Mouse (Mus musculus) kidney, embryonic 15.5 days (tissue): ENCODE results near the gene Phf21b. TPM values are rescaled to one million over a fixed set of nuclear protein-coding genes. Genes with fewer than 3 reads are reported as not detected.
A peak's percentile ranks its signal among the peaks of the same experiment; 100 is the strongest.
"Not testable (repeated sequence)": the region's sequence is repeated elsewhere in the genome, so short reads cannot be mapped to it uniquely, and the experiment has no call there.

Source experiments
- ATAC-seq: fragments of 200-750 bp; cut with Nextera tagmentation; replicated peaks from 2 replicates; pipeline ENCODE4 v1.8.0; 2017; ENCODE audit warnings: moderate TSS enrichment; ENCODE audit not compliant: low FRiP score
- H3K27ac ChIP-seq: fragments of 300-500 bp; sonication (generic); 2 replicates; pipeline ENCODE4 v1.5.1; 2015; ENCODE audit warnings: mild to moderate bottlenecking, inconsistent platforms
- H3K27me3 ChIP-seq: fragments of 300-500 bp; sonication (generic); 2 replicates; pipeline ENCODE4 v1.6.1; 2015; ENCODE audit warnings: inconsistent platforms
- H3K36me3 ChIP-seq: fragments of 300-500 bp; sonication (generic); 2 replicates; pipeline ENCODE4 v1.6.1; 2015; ENCODE audit warnings: inconsistent platforms
- H3K4me1 ChIP-seq: fragments of 300-500 bp; sonication (generic); 2 replicates; pipeline ENCODE4 v1.6.1; 2015; ENCODE audit warnings: inconsistent platforms
- H3K4me2 ChIP-seq: fragments of 300-500 bp; sonication (generic); 2 replicates; pipeline ENCODE4 v1.6.1; 2015; ENCODE audit warnings: moderate library complexity, mild to moderate bottlenecking, inconsistent platforms
- H3K4me3 ChIP-seq: fragments of 300-500 bp; sonication (generic); replicated peaks from 2 replicates; pipeline ENCODE4 v1.5.1; 2015; ENCODE audit warnings: mild to moderate bottlenecking, inconsistent platforms
- H3K9ac ChIP-seq: fragments of 300-500 bp; sonication (generic); 2 replicates; pipeline ENCODE4 v1.6.1; 2015; ENCODE audit warnings: mild to moderate bottlenecking, inconsistent platforms
- H3K9me3 ChIP-seq: fragments of 300-500 bp; sonication (generic); replicated peaks from 2 replicates; pipeline ENCODE4 v1.6.1; 2016; ENCODE audit warnings: inconsistent platforms
- WGBS: fragments of 180-500 bp; shearing (Covaris S2); methylation state at CpG from one replicate; pipeline ENCODE4 v1.1.7; 2015; ENCODE audit warnings: mixed read lengths; 5-methylcytosine and 5-hydroxymethylcytosine counted together
- polyA plus RNA-seq: library from polyadenylated mRNA; unstranded; fragments of >200 nt; fragmentation: Nextera tagmentation; extraction: Ambion mirVana; gene quantifications from 2 replicates; pipeline ENCODE4 v1.2.1, GENCODE M21; 2015

Phf21b gene
- polyA plus RNA-seq: 0.23 and 0.49 TPM in 2 replicates

GRCm38 (mm10) chr15:84856006-84856995 is at the start of gene Phf21b:
TSS of gene Phf21b (minus strand) at chr15:84856049.
- H3K36me3 ChIP-seq: no peaks in the 10 kb centered on the region
- peak within 1 kb of the TSS; percentile 53 for H3K9ac ChIP-seq
- no peaks in the 10 kb centered on the region for H3K9me3 ChIP-seq
- peaks cover 41% of the 10 kb centered on the region for H3K4me1 ChIP-seq
- WGBS: under 1% methylated on average over 55 of the region's 76 CpGs
- peak; percentile 82 for ATAC-seq
- H3K27ac ChIP-seq: peak within 1 kb of the TSS; percentile 95
- H3K27me3 ChIP-seq: peaks cover 16% of the 10 kb centered on the region
- H3K4me3 ChIP-seq: peak within 1 kb of the TSS; percentile 64
- H3K4me2 ChIP-seq: peak within 1 kb of the TSS; percentile 100

DNA sequence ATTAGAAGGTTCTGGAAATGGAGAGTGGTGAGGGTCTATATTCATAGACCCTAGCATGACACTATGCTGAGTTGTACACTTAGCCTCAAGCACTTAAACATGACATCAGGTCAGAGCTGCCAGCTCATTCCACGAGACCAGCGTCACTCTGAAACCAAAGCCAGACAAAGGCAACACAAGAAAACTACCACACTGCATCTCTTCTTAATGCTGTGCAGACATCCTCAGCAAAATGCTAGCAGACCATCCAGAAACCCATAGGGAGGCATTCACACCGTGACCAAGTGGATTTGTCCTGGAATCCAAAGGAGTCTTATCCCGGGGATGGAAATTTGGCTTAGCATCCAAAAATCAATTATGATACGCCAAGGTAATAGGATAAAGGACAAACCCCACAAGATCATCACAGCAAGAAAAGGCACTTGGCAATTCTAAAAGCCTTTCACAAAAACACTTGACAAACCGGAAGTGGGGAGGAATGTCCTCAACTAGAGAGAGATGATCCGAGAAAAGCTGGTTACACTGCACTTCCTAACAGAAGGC is 48.1 kb upstream of the Phf21b start:
- Histone ChIP-seq H3K9ac (no peak overlapping the region), H3K36me3 (no peaks in the 10 kb centered on the region), H3K27ac (no peak overlapping the region), H3K9me3 (no peaks in the 10 kb centered on the region), H3K4me3 (no peak overlapping the region), H3K27me3 (no peaks in the 10 kb centered on the region), H3K4me1 (0 out of 2 replicates have a peak, but pooled peaks cover under 1% of the 10 kb centered on the region), H3K4me2 (no peak overlapping the region)
- 74% methylated on average over 7 of the region's 7 CpGs for WGBS
- no peak for ATAC-seq

DNA sequence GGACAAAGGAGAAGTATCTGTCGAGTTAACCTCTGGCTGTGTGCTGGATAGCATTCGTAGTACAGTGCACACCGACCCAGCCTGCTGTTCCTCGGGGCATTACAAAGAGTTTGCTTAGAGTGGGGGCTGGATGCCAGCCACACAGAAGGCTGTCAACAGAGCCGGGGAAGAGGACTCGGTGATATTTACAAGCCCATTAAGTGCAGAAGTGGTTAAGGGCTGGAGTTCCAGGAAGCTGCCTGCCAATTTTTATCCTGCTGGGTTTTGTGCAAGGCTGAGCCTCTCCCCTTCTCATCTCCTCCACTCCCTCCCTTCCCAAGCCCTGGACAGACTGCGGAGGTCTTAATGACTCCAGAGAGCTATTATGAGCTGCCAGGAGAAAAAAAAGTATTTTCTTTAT is 42.2 kb upstream of the Phf21b start:
- Histone ChIP-seq H3K4me3 (no peak overlapping the region), H3K27me3 (no peaks in the 10 kb centered on the region), H3K4me1 (peaks cover 11% of the 10 kb centered on the region; the same call in 1 of the 2 replicates), H3K4me2 (no peak overlapping the region), H3K9me3 (no peaks in the 10 kb centered on the region), H3K27ac (no peak overlapping the region), H3K36me3 (no peaks in the 10 kb centered on the region), H3K9ac (no peak overlapping the region)
- ATAC-seq: no peak
- WGBS: 21% methylated on average over 7 of the region's 7 CpGs

GRCm38 (mm10) chr15:84896664-84897063 is 40.8 kb upstream of the Phf21b start:
- Histone ChIP-seq H3K27me3 (no peaks in the 10 kb centered on the region), H3K36me3 (no peaks in the 10 kb centered on the region), H3K9ac (no peak overlapping the region), H3K4me3 (no peak overlapping the region), H3K4me1 (peaks cover 11% of the 10 kb centered on the region; the same call in 1 of the 2 replicates), H3K9me3 (no peaks in the 10 kb centered on the region), H3K27ac (no peak overlapping the region), H3K4me2 (no peak overlapping the region)
- 86% methylated on average over 1 of the region's 1 CpGs for WGBS
- no peak for ATAC-seq

DNA sequence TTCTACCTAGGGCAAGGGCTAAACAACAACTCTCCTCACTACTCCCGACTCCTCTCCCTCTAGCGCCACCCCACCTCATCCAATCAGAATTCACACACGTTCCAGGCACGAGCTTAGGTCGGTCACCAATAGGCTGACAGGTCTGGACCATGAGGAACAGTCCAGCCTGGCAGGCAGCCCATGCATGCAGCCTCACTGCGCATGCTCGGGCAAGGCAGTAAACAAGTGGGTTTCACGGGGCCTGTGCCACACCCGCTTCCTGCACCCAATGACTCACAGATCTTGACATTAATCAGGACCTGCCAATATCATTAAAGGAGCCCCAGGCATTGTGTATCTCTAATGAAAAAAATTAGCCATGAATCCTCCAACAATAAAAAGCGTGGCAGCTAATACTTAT is 40.4 kb upstream of the Phf21b start:
- H3K4me2 ChIP-seq, H3K9ac ChIP-seq, H3K9me3 ChIP-seq, H3K27me3 ChIP-seq, H3K36me3 ChIP-seq, H3K27ac ChIP-seq, H3K4me3 ChIP-seq, ATAC-seq: not testable (repeated sequence)
- peaks cover 11% of the 10 kb centered on the region; the same call in 1 of the 2 replicates for H3K4me1 ChIP-seq
- WGBS: 72% methylated on average over 10 of the region's 10 CpGs

- Histone ChIP-seq H3K4me1 (no peaks in the 10 kb centered on the region), H3K27ac (no peak overlapping the region), H3K27me3 (no peaks in the 10 kb centered on the region), H3K4me3 (no peak overlapping the region), H3K4me2 (no peak overlapping the region), H3K36me3 (no peaks in the 10 kb centered on the region), H3K9ac (no peak overlapping the region), H3K9me3 (no peaks in the 10 kb centered on the region)
- WGBS: 5% methylated on average over 3 of the region's 3 CpGs
- ATAC-seq: no peak
Observed at GRCm38 (mm10) chr15:84891658-84892057, 35.8 kb upstream of the Phf21b start.

GRCm38 (mm10) chr15:84891246-84891645 is 35.4 kb upstream of the Phf21b start:
- 56% methylated on average over 3 of the region's 3 CpGs for WGBS
- no peak for ATAC-seq
- H3K4me1 ChIP-seq: no peaks in the 10 kb centered on the region
- no peaks in the 10 kb centered on the region for H3K36me3 ChIP-seq
- H3K4me2 ChIP-seq: no peak overlapping the region
- no peak overlapping the region for H3K9ac ChIP-seq
- no peak overlapping the region for H3K27ac ChIP-seq
- no peaks in the 10 kb centered on the region for H3K9me3 ChIP-seq
- no peaks in the 10 kb centered on the region for H3K27me3 ChIP-seq
- no peak overlapping the region for H3K4me3 ChIP-seq

DNA sequence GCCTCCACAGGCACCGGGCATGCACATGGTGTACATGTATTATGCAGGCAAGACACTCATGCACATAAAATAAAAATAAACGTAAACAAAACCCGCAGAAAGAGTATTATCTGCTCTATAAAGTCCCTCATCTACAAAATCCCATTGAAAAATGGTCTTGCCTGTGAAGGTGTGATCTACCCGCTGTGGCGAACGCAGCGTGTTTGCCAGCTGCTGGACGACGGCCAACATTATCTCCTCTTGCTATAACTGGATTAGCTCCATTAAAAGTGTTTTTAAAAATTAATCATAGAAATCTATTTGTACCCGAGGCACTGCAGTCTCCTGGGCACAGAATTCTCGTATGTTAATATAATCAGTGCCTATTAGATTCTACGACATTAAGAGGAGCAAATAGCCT is 32.2 kb upstream of the Phf21b start:
- no peak overlapping the region for H3K9ac ChIP-seq
- H3K4me2 ChIP-seq: no peak overlapping the region
- 81% methylated on average over 12 of the region's 12 CpGs for WGBS
- no peaks in the 10 kb centered on the region for H3K27me3 ChIP-seq
- no peak for ATAC-seq
- H3K9me3 ChIP-seq: no peaks in the 10 kb centered on the region
- no peak overlapping the region for H3K4me3 ChIP-seq
- H3K36me3 ChIP-seq: no peaks in the 10 kb centered on the region
- H3K27ac ChIP-seq: no peak overlapping the region
- no peaks in the 10 kb centered on the region for H3K4me1 ChIP-seq

GRCm38 (mm10) chr15:84877029-84877815 is 21.4 kb upstream of the Phf21b start:
- H3K4me3 ChIP-seq: no peak overlapping the region
- H3K27ac ChIP-seq: no peak overlapping the region
- H3K4me1 ChIP-seq: no peaks in the 10 kb centered on the region
- no peaks in the 10 kb centered on the region for H3K9me3 ChIP-seq
- H3K36me3 ChIP-seq: no peaks in the 10 kb centered on the region
- no peak overlapping the region for H3K4me2 ChIP-seq
- no peaks in the 10 kb centered on the region for H3K27me3 ChIP-seq
- ATAC-seq: no peak
- WGBS: 74% methylated on average over 12 of the region's 12 CpGs
- no peak overlapping the region for H3K9ac ChIP-seq

DNA sequence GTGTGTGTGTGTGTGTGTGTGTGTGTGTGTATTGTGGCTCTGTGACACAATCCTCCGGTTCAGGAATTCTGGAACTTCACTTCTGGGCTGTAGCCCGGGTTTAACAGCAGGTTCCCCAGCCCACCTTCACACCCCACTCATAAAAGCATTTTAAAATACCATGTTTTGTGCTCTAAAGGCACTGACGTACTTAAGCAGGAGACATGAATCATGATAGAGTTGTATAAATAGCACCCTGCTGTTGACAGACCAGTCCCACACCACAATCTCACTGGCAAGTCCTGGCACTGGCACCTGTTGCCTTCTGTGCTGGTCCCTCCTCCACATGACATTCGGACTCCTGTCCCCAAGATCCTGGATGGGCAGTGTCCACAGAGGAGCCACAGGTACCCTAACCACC is 18.0 kb upstream of the Phf21b start:
- WGBS: 73% methylated on average over 4 of the region's 4 CpGs
- Histone ChIP-seq H3K27ac (no peak overlapping the region), H3K36me3 (no peaks in the 10 kb centered on the region), H3K27me3 (no peaks in the 10 kb centered on the region), H3K4me1 (no peaks in the 10 kb centered on the region), H3K4me2 (no peak overlapping the region), H3K4me3 (no peak overlapping the region), H3K9me3 (no peaks in the 10 kb centered on the region), H3K9ac (no peak overlapping the region)
- no peak for ATAC-seq

DNA sequence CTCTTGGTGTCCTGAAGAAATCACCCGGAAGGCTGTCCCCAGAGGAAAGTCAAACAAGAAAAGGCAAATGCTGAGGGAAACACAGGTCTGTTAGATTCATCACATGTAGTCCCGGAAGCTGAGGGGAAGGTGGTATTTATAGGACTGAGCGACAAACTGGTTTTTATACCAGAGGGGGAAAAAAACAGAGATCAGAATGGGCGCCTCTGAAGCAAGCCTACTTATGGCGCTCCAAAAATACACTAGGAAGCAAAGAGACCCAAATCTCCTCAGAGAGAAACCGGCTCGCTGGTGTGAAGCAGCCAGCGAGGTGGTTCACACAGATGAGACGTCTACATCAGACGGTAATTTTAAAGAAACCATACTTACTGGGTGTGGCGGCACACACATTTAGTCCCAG is 17.2 kb upstream of the Phf21b start:
- H3K9ac ChIP-seq: no peak overlapping the region
- no peak overlapping the region for H3K27ac ChIP-seq
- ATAC-seq: no peak
- WGBS: 88% methylated on average over 11 of the region's 11 CpGs
- H3K36me3 ChIP-seq: no peaks in the 10 kb centered on the region
- H3K4me1 ChIP-seq: no peaks in the 10 kb centered on the region
- no peaks in the 10 kb centered on the region for H3K27me3 ChIP-seq
- no peak overlapping the region for H3K4me3 ChIP-seq
- H3K9me3 ChIP-seq: no peaks in the 10 kb centered on the region
- H3K4me2 ChIP-seq: no peak overlapping the region

GRCm38 (mm10) chr15:84871802-84872201 is 16.0 kb upstream of the Phf21b start:
- no peaks in the 10 kb centered on the region for H3K9me3 ChIP-seq
- H3K9ac ChIP-seq: no peak overlapping the region
- no peaks in the 10 kb centered on the region for H3K4me1 ChIP-seq
- H3K27ac ChIP-seq: no peak overlapping the region
- no peaks in the 10 kb centered on the region for H3K27me3 ChIP-seq
- H3K36me3 ChIP-seq: no peaks in the 10 kb centered on the region
- WGBS: 87% methylated on average over 3 of the region's 3 CpGs
- no peak overlapping the region for H3K4me2 ChIP-seq
- no peak for ATAC-seq
- no peak overlapping the region for H3K4me3 ChIP-seq
